Mouse (Mus musculus) embryonic fibroblast, embryonic 13.5 days (primary cell): ENCODE measurements around the gene Zbtb40.

Experiments used
- CTCF ChIP-seq: IDR thresholded peaks from 2 replicates; pipeline ENCODE4 v1.5.1; 2011; ENCODE audit warnings: mild to moderate bottlenecking, control low read depth, low read length, moderate library complexity, borderline replicate concordance; ENCODE audit not compliant: insufficient read depth
- POLR2A ChIP-seq: IDR thresholded peaks from 2 replicates; pipeline ENCODE4 v1.6.1; 2011; ENCODE audit warnings: low read depth, mild to moderate bottlenecking, control low read depth, low read length, moderate library complexity

DNA sequence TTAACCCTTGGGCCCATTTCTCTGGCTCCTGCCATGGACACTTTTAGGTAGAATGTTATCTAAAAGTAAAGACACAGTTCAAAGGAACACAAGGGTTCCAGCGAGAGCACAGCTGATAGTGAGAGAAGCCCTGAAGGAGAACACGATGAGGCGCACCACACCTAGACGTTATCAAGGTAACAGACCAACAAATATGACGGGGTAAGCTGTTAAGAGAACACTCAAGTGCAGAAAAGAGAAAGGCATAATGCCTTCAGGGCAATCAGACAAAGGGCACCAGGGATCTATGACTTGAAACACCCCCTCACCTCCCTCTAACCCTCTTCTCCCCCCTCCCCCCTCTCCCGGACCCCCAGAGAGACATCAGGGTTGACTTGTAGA lies 33.1 kb downstream of the Zbtb40 start:
- TF ChIP-seq POLR2A (no peak), CTCF (no peak)
